Mouse (Mus musculus) cerebellum, adult (tissue): ENCODE data around the gene Acoxl.

Experiments
- ATAC-seq: cut with Nextera tagmentation; 2 replicates; pipeline ENCODE4 v1.9.2; 2017; ENCODE audit warnings: mild to moderate bottlenecking, moderate library complexity, mixed read lengths; ENCODE audit not compliant: insufficient number of reproducible peaks, low FRiP score, low TSS enrichment

The Acoxl gene

DNA sequence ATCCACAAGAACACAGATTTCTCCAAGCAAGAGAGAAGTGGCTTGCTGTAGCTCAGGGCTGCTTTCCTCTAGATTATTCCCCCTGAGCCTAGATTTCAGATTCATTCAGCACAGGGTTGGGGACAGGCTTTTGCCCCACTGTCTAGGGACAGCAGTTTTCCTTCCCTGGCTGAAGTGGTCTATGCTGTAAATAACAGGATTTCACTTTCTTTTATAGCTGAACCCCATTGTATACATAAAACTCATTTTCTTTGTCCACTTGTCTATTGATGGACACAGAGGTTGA, 182.2 kb downstream of the Acoxl start:
- no peak for ATAC-seq

- no peak for ATAC-seq
These were observed 185.2 kb downstream of the Acoxl start for GRCm38 (mm10) chr2:128023855-128024254.

- no peak for ATAC-seq
These were observed 189.0 kb downstream of the Acoxl start for GRCm38 (mm10) chr2:128027696-128028095.

- ATAC-seq = no peak
These were observed 191.3 kb downstream of the Acoxl start for GRCm38 (mm10) chr2:128029968-128030367.

DNA sequence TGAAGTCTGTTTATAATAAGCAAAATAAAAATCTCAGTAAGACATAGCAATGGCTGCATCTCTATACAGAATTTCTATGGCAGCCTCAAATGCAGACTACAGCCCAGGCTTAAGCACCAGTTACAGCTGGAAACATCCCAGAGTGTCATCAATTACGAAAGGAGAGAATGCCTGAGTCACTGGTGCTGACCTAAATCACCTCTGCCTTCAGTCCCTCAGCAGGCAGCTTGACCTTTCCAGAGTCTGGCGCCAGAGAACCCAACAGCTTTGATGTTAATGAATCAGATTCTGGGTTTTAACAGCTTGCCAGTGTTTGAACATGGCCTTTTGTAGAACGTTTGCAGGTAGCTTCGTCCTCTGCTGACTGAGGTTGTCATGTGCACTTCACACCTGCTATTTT, 193.4 kb downstream of the Acoxl start:
- no peak for ATAC-seq

- no peak for ATAC-seq
These were observed 194.8 kb downstream of the Acoxl start for GRCm38 (mm10) chr2:128033503-128033902.

DNA sequence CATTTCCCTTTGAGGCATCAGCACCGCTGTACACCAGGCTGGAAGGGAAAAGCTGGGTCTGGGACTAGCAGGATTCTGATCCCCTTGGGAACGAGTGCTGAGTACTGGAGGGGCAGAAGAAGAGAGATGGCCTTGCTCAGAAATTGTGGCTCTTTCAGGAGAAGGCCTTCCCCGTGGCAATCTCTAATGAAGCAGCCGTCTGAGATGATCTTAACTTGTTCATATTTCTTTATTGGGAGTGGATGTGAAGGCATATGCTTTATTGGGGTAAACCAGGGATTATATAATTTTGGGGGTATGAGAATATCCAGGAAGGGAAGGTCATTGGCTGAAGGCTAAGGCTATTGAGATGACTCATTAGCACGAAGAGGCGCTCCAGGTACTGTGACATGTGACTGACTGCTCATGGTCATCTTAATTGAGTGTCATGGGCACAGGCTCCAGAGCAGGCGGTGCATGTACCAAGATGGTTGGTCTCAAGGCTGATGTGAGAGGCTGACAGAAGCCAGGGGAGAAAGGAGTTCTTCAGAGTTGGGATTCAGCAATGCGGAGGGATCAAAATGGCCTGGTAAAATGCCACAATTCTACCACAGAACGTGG, 195.5 kb downstream of the Acoxl start:
- ATAC-seq = no peak

GRCm38 (mm10) chr2:128038259-128038890, 199.7 kb downstream of the Acoxl start:
- no peak for ATAC-seq

- ATAC-seq = no peak
These were observed 202.5 kb downstream of the Acoxl start for GRCm38 (mm10) chr2:128041066-128041750.

DNA sequence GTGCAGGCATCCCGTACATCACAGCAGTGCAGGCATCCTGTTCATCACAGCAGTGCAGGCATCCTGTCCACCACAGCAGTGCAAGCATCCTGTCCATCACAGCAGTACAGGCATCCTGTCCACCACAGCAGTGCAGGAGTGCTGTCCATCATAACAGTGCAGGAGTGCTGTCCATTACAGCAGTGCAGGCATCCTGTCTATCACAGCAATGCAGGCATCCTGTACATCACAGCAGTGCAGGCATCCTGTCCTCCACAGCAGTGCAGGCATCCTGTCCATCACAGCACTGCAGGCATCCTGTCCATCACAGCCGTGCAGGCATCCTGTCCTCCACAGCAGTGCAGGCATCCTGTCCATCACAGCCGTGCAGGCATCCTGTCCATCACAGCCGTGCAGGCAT, 207.8 kb downstream of the Acoxl start:
- ATAC-seq = no peak

DNA sequence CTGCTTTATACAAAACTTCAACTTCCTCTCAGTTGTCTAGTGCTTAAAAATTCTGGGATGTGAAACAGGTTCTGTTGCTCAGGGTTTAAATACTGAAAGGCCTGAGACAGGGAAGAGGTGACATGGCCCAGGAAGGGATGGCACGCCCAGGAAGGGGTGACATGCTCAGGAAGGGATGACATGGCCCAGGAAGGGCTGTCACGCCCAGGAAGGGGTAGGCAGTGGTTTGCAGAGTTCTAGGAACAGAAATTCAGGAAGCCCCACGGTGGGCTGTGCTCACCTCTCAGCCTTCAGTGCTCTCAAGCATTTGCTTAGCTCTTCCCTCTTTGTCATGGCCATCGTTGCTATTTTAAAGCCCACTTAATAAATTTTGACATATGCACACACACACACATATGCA, 216.2 kb downstream of the Acoxl start:
- ATAC-seq = no peak

DNA sequence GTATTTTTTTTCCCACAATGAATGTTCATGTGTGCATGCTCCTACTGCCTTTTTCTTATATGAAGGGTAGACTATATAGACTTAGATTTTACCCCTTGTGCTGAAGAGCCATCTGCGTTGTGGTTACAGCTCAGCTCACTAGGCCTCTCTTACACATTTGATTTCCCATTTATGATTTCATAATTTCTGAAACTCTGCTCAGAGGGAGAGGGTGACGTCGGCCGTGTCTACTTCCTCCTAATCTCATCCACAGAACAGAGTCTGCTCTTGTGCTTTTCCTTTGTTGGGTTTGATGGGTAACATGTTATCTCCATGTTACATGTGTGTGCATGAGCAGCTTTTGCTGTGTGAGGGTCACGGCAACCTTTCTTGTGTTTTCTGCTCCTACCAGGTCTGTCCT, 219.2 kb downstream of the Acoxl start:
- no peak for ATAC-seq

- no peak for ATAC-seq
These were observed 220.0 kb downstream of the Acoxl start for GRCm38 (mm10) chr2:128058627-128059026.

DNA sequence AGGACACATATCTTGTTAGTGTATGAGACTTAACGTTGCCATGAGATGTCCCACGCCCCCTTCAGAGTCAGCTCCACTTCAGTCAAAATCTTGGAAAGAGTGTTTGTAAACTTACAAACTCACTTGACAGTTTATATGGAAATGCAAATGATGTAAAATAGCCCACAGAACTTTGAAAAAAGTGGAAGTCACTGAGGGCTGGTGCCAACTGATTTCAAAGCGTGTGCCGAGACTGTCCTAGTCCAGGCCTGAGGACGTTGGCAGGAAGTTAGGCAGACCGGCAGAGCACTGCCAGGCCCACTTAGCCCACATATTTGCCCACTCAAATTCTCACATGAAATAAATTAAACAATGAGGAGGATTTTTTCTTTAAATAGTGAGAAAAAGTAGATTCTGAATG, 221.5 kb downstream of the Acoxl start:
- no peak for ATAC-seq

DNA sequence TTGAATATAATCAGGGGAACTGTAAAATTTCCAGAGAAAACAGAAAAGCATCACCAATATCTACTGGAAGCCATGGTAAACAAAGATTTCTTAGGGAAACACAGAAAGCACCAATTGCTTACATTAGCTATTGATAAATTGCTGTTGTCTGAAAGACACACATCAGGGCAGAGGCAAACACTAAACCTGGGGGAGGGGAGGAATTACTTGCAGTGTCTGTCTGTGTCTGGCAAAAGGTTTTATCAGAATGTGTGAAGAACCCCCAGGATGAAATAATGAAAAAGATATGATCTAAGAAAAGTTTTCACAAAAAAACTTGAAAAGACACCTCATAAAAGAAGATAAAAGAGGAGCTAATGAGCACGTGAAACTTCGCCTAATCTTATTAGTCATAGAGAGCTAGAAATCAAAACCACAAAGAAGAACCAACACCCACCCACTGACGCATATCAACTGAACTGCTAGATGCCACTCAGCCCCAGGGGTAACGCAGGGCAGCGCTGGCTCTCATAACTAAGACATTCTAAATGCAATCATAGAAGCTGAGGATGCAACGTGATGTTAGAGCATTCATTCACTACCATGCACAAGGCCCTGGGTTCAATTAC, 222.1 kb downstream of the Acoxl start:
- ATAC-seq = no peak

GRCm38 (mm10) chr2:128061491-128061890, 222.8 kb downstream of the Acoxl start:
- no peak for ATAC-seq

GRCm38 (mm10) chr2:128062756-128063155, 224.1 kb downstream of the Acoxl start:
- ATAC-seq = no peak

GRCm38 (mm10) chr2:128065013-128065412, 226.3 kb downstream of the Acoxl start:
- ATAC-seq = no peak

DNA sequence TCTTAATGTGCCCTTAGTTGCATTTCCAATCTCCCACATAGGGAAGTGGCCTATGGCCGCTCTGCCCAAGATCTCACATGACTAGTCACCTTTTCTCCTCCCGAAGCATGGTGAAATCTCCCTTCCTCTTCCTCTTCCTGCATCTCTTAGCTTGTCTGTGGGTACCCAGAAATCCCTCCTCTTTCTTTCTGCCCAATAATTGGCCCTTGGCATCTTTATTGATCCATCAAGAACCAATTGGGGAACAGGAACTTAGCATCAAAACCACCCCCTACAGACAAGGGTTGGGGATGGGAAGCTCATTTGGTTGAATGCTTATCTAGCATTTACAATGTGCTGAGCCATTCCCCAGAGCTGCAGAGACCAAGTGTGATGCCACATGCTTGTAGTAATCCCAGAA, 226.9 kb downstream of the Acoxl start:
- ATAC-seq = no peak

- ATAC-seq = no peak
These were observed 228.5 kb downstream of the Acoxl start for GRCm38 (mm10) chr2:128067162-128067561.

DNA sequence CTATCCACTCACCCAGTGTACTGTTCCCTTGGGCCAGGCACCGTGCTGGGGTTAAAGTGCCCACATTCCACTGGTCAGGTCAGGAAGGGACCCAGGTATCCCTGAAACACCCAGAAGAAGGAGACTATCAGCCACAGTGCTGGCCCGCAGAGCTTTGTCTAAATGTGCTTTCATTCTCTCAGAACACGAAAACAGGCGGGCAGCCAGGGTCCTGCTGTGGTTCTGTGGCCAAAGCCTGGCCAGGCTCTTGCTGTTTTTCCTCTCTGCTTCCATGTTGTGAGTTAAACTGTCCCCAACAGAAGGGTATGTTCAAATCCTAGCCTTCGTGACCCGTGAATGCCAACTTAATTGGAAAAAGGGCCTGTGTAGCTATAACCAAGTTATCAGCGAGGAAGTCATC, 228.9 kb downstream of the Acoxl start:
- ATAC-seq = no peak

- no peak for ATAC-seq
These were observed 229.5 kb downstream of the Acoxl start for GRCm38 (mm10) chr2:128068176-128068575.
